Mouse (Mus musculus): ENCODE data around the gene Mylk.

GRCm38 (mm10) chr16:34756991-34757390, 12.0 kb downstream of the Mylk start:
- TF ChIP-seq CTCF (IDR thresholded peaks at IDR 0.05; ENCODE audit: control insufficient read depth, insufficient read depth, insufficient read length) (no peak), USF1 (IDR thresholded peaks at IDR 0.05; ENCODE audit: low read depth) (no peak), MAX (IDR thresholded peaks at IDR 0.05) (no peak), MYOD1 (IDR thresholded peaks at IDR 0.05; ENCODE audit: control insufficient read depth, insufficient read length, low read depth) (no peak), CEBPB (IDR thresholded peaks at IDR 0.05; ENCODE audit: low read depth) (no peak)
